Mouse (Mus musculus): ENCODE measurements around the gene Gcsh. TPM values are rescaled to one million over a fixed set of nuclear protein-coding genes. Genes with fewer than 3 reads are reported as not detected.
A peak's percentile ranks its signal among the peaks of the same experiment; 100 is the strongest.

The Gcsh gene
- polyA plus RNA-seq (2015; fragmentation: Nextera tagmentation; extraction: Ambion mirVana): 111 and 120 TPM in 2 replicates

DNA sequence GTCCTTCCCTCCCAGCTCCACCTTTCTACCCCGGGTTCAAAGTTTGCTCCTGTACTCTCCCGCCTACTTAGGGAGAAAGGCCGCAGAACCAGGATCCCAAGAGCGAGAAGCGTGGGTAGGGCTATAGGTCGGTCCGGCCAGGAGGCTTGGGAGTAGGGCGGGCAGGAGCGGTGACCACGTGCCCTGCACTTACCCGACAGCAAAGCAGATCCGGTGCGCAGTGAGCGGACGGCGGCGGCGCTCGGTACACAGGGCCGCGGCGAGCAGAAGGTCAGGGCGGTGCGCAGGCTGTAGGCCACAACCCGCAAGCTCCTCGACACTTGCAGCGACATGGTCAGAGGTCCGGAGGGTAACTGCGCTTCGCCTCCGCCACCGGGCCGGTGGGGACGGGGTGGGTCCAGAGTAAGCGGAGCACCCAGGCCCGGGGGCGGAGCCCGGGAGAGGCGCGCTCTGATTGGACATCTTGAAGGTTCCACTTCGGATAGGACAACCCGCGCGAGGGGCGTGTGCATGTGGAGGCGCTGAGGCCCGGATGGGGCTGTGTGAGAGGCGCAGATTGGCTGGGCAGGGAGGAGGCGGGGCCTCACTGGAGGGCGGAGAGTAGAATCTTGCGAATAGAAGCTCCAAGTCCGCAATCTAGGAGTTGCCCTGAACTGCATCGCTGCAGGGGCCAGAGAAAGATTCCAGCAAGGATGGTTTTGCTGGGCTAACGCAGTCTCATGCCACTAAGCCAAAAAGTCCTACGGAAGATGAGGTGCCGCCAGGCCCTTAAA lies at the start of gene Gcsh:
TSS of gene Gcsh (minus strand) at position 443 of the 773 bp plus-strand sequence.
- H3K27ac ChIP-seq: no peak within 1 kb of the TSS
- H3K36me3 ChIP-seq (ENCODE audit: poor library complexity, severe bottlenecking): no peaks in the 10 kb centered on the region
- whole genome bisulfite sequencing: under 1% methylated on average over 56 of the region's 56 CpGs
- peak within 1 kb of the TSS; percentile 90 for H3K4me2 ChIP-seq
- no peaks in the 10 kb centered on the region for H3K9me3 ChIP-seq (replicated peaks)
- peak within 1 kb of the TSS; percentile 71 for H3K9ac ChIP-seq
- peak; percentile 100 for ATAC-seq
- peaks cover 15% of the 10 kb centered on the region for H3K4me1 ChIP-seq
- H3K27me3 ChIP-seq: no peaks in the 10 kb centered on the region
- peak within 1 kb of the TSS; percentile 60 for H3K4me3 ChIP-seq

DNA sequence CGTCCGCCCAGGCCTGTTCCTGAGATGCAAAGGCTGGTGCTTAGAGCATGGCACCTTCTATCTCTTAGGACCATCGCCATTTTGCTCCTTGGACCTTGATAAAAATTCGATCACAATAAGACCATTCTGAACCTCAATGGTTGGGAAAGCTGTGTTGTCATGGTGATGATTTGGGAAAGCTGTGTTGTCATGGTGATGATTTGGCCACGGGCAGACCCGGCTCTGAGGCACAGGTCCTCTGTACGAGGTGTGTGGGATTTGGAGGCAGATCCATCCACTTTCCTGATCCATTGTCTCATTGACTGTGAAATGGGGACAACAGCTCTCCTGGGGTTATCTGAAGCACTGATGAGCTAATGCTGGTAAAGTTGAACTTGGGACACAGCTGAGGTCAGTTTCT lies 46.5 kb upstream of the Gcsh start:
- Histone ChIP-seq H3K4me1 (peaks cover 6% of the 10 kb centered on the region; the same call in 1 of the 2 replicates), H3K9me3 (replicated peaks) (no peaks in the 10 kb centered on the region), H3K27ac (no peak overlapping the region), H3K27me3 (no peaks in the 10 kb centered on the region), H3K4me2 (no peak overlapping the region), H3K9ac (no peak overlapping the region), H3K4me3 (no peak overlapping the region), H3K36me3 (ENCODE audit: poor library complexity, severe bottlenecking) (no peaks in the 10 kb centered on the region)
- WGBS: 41% methylated on average over 7 of the region's 7 CpGs
- ATAC-seq: no peak

GRCm38 (mm10) chr8:117037374-117037935 lies 44.1 kb upstream of the Gcsh start:
- Histone ChIP-seq H3K27ac (no peak overlapping the region), H3K4me2 (no peak overlapping the region), H3K4me3 (no peak overlapping the region), H3K9ac (no peak overlapping the region), H3K9me3 (replicated peaks) (no peaks in the 10 kb centered on the region), H3K36me3 (ENCODE audit: poor library complexity, severe bottlenecking) (no peaks in the 10 kb centered on the region), H3K4me1 (peaks cover 6% of the 10 kb centered on the region; the same call in 1 of the 2 replicates), H3K27me3 (no peaks in the 10 kb centered on the region)
- 94% methylated on average over 7 of the region's 7 CpGs for WGBS
- ATAC-seq: no peak

- no peaks in the 10 kb centered on the region for H3K4me1 ChIP-seq
- no peak overlapping the region for H3K27ac ChIP-seq
- H3K9me3 ChIP-seq (replicated peaks): no peaks in the 10 kb centered on the region
- no peak overlapping the region for H3K4me3 ChIP-seq
- no peak overlapping the region for H3K9ac ChIP-seq
- H3K4me2 ChIP-seq: no peak overlapping the region
- no peaks in the 10 kb centered on the region for H3K36me3 ChIP-seq (ENCODE audit: poor library complexity, severe bottlenecking)
- no peak for ATAC-seq
- WGBS: 88% methylated on average over 3 of the region's 3 CpGs
- no peaks in the 10 kb centered on the region for H3K27me3 ChIP-seq
Measured at GRCm38 (mm10) chr8:117033393-117033792, 40.1 kb upstream of the Gcsh start.

- H3K36me3 ChIP-seq (ENCODE audit: poor library complexity, severe bottlenecking): no peaks in the 10 kb centered on the region
- no peak for ATAC-seq
- H3K9me3 ChIP-seq (replicated peaks): no peaks in the 10 kb centered on the region
- H3K27ac ChIP-seq: no peak overlapping the region
- H3K4me1 ChIP-seq: no peaks in the 10 kb centered on the region
- H3K27me3 ChIP-seq: no peaks in the 10 kb centered on the region
- no peak overlapping the region for H3K9ac ChIP-seq
- no peak overlapping the region for H3K4me3 ChIP-seq
- H3K4me2 ChIP-seq: no peak overlapping the region
- WGBS: 80% methylated on average over 8 of the region's 8 CpGs
Measured at GRCm38 (mm10) chr8:117032609-117033008, 39.3 kb upstream of the Gcsh start.

- Histone ChIP-seq H3K4me1 (no peaks in the 10 kb centered on the region), H3K36me3 (ENCODE audit: poor library complexity, severe bottlenecking) (no peaks in the 10 kb centered on the region), H3K9ac (no peak overlapping the region), H3K27me3 (no peaks in the 10 kb centered on the region), H3K4me2 (no peak overlapping the region), H3K9me3 (replicated peaks) (no peaks in the 10 kb centered on the region), H3K4me3 (no peak overlapping the region), H3K27ac (no peak overlapping the region)
- WGBS: 70% methylated on average over 6 of the region's 6 CpGs
- ATAC-seq: no peak
Measured at GRCm38 (mm10) chr8:117031476-117031875, 38.1 kb upstream of the Gcsh start.

DNA sequence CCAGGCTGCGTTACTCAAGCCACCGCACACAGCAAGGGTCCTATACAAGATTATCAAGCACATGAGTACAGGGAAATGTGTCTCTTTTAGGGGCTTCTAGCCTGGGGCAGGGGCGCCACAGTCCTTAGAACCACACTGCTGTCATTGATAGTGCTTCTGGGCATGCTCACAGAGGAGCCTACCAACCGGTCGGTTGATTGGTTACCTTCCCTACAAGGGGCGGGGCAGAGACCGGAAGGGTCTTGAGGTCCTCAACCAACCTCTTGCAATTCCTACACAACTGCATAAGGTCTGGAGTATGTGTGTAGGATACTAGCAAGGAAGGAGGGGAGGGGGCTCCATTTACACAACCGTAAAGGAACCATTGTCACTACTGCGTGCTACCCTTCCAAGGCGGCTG lies 35.3 kb upstream of the Gcsh start:
- H3K27ac ChIP-seq: no peak overlapping the region
- H3K4me3 ChIP-seq: no peak overlapping the region
- ATAC-seq: no peak
- 94% methylated on average over 10 of the region's 10 CpGs for WGBS
- no peaks in the 10 kb centered on the region for H3K36me3 ChIP-seq (ENCODE audit: poor library complexity, severe bottlenecking)
- H3K4me1 ChIP-seq: no peaks in the 10 kb centered on the region
- no peak overlapping the region for H3K9ac ChIP-seq
- no peak overlapping the region for H3K4me2 ChIP-seq
- no peaks in the 10 kb centered on the region for H3K9me3 ChIP-seq (replicated peaks)
- no peaks in the 10 kb centered on the region for H3K27me3 ChIP-seq

- H3K27ac ChIP-seq: no peak overlapping the region
- no peaks in the 10 kb centered on the region for H3K9me3 ChIP-seq (replicated peaks)
- H3K9ac ChIP-seq: no peak overlapping the region
- no peak overlapping the region for H3K4me2 ChIP-seq
- no peak overlapping the region for H3K4me3 ChIP-seq
- ATAC-seq: no peak
- no peaks in the 10 kb centered on the region for H3K4me1 ChIP-seq
- no peaks in the 10 kb centered on the region for H3K27me3 ChIP-seq
- WGBS: 84% methylated on average over 5 of the region's 5 CpGs
- H3K36me3 ChIP-seq (ENCODE audit: poor library complexity, severe bottlenecking): no peaks in the 10 kb centered on the region
Measured at GRCm38 (mm10) chr8:117027601-117028000, 34.3 kb upstream of the Gcsh start.

DNA sequence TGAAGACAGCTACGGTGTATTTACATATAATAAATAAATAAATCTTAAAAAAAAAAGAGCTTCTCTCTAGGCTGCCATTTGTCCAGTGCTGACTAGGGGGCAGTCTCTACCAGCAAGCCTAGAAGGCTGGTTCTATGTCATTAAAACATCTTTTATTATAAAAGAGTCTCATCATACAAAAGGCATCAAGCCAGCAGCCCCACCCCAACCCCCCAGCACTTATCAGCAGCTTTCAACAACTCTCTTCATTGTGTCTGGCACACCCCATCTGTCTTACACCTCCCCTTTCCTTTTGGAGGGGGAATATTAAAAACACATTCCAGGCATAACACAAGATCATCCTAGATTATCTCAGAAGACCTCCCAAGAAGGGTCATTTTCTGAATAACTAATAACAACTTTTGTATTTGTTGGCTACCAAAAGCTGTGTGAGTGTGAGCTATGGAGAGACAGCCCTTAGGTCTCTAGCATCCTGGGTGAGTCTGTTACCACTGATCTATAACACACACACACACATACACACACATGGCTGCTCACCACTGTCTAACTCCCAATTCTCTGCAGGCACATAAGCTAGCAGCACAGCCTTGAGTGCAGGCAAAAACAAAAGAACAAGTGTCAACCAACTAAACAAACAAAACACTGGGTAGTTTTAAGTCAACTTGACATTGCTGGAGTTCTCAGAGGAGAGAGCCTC lies 29.1 kb upstream of the Gcsh start:
- H3K4me2 ChIP-seq: no peak overlapping the region
- H3K4me1 ChIP-seq: no peaks in the 10 kb centered on the region
- no peak overlapping the region for H3K9ac ChIP-seq
- no peak overlapping the region for H3K27ac ChIP-seq
- no peaks in the 10 kb centered on the region for H3K36me3 ChIP-seq (ENCODE audit: poor library complexity, severe bottlenecking)
- ATAC-seq: no peak
- 66% methylated on average over 1 of the region's 1 CpGs for WGBS
- H3K9me3 ChIP-seq (replicated peaks): no peaks in the 10 kb centered on the region
- H3K4me3 ChIP-seq: no peak overlapping the region
- H3K27me3 ChIP-seq: no peaks in the 10 kb centered on the region

- no peak overlapping the region for H3K27ac ChIP-seq
- no peaks in the 10 kb centered on the region for H3K4me1 ChIP-seq
- no peak overlapping the region for H3K9ac ChIP-seq
- H3K27me3 ChIP-seq: no peaks in the 10 kb centered on the region
- ATAC-seq: no peak
- WGBS: 87% methylated on average over 18 of the region's 18 CpGs
- peaks cover 3% of the 10 kb centered on the region; the same call in 1 of the 2 replicates for H3K9me3 ChIP-seq (replicated peaks)
- H3K36me3 ChIP-seq (ENCODE audit: poor library complexity, severe bottlenecking): no peaks in the 10 kb centered on the region
- no peak overlapping the region for H3K4me3 ChIP-seq
- H3K4me2 ChIP-seq: no peak overlapping the region
Measured at GRCm38 (mm10) chr8:117019323-117020275, 26.3 kb upstream of the Gcsh start.

- no peak overlapping the region for H3K9ac ChIP-seq
- no peaks in the 10 kb centered on the region for H3K36me3 ChIP-seq (ENCODE audit: poor library complexity, severe bottlenecking)
- no peak overlapping the region for H3K4me3 ChIP-seq
- H3K9me3 ChIP-seq (replicated peaks): peaks cover 4% of the 10 kb centered on the region; the same call in 1 of the 2 replicates
- no peak overlapping the region for H3K27ac ChIP-seq
- ATAC-seq: no peak
- 88% methylated on average over 4 of the region's 4 CpGs for WGBS
- H3K27me3 ChIP-seq: no peaks in the 10 kb centered on the region
- H3K4me2 ChIP-seq: no peak overlapping the region
- no peaks in the 10 kb centered on the region for H3K4me1 ChIP-seq
Measured at GRCm38 (mm10) chr8:117017896-117018295, 24.6 kb upstream of the Gcsh start.
